Mouse (Mus musculus) erythroblast, embryonic 14.5 days (primary cell): Measurements from ENCODE around the gene Mllt11.

Source experiments
- GATA1 ChIP-seq: IDR thresholded peaks from 2 replicates; pipeline ENCODE4 v1.6.1; 2012; ENCODE audit warnings: low read length, inconsistent platforms, mixed read lengths
- TAL1 ChIP-seq: IDR thresholded peaks from 3 replicates; pipeline ENCODE4 v1.6.1; 2012; ENCODE audit warnings: low read length, inconsistent platforms, mixed read lengths

DNA sequence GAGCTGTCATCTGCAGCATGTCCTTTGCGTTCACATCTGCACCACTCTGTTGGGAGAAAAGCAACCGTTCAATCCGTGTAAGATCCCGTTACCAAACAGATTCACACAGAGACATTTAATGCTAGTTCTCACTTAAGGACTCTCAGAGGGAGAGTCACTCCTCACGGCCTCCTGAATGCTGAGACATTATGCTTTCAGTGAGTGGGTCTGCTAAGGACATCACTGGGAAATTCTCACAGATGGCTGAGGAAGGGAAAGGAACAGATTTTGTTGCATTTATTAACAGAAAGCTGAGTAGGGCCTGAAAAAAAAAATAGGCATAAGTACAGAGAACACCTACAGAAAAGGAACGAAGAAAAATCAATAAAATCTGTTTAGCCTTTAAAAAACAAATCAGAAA, 28.1 kb downstream of the Mllt11 start:
- TF ChIP-seq GATA1 (no peak), TAL1 (no peak)
